ENCODE assay signal across 9 mouse cellular contexts in genomic region chr6:99374448-99375271, GRCm38 (mm10).
A peak's percentile ranks its signal among the peaks of the same experiment; 100 is the strongest.
DNase-seq lines count a peak whose midpoint lies in the region; ATAC-seq lines count a peak whose summit lies in the region.
"Had no signal": no experiment of that assay in that cellular context is flagged by ENCODE, and none has a peak within 500 bp of the region (broad histone marks: within the 10 kb centered on the region; RNA-seq: fewer than 3 reads in every experiment).

No protein-coding gene starts in this region.

- no peak overlapping the region for H3K4me2 ChIP-seq in forebrain, embryonic 15.5 days (replicated peaks)
- H3K4me2 ChIP-seq in forebrain, embryonic 12.5 days: no peak overlapping the region
- no peak overlapping the region for H3K4me2 ChIP-seq in neural tube, embryonic 13.5 days
- H3K4me2 ChIP-seq in neural tube, embryonic 15.5 days: no peak overlapping the region
- no peak overlapping the region for H3K4me2 ChIP-seq in stomach, embryonic 15.5 days
- H3K4me2 ChIP-seq: limb, embryonic 12.5 days had no signal

- no peaks in the 10 kb centered on the region for H3K36me3 ChIP-seq in forebrain, embryonic 15.5 days
- no peaks in the 10 kb centered on the region for H3K36me3 ChIP-seq in forebrain, embryonic 12.5 days (replicated peaks)
- no peaks in the 10 kb centered on the region for H3K36me3 ChIP-seq in neural tube, embryonic 13.5 days
- H3K36me3 ChIP-seq in neural tube, embryonic 15.5 days: no peaks in the 10 kb centered on the region
- no peaks in the 10 kb centered on the region for H3K36me3 ChIP-seq in stomach, embryonic 15.5 days

- ATAC-seq in forebrain, embryonic 15.5 days (replicated peaks): 0 out of 2 replicates have a peak, but pooled peaks have one; percentile 30
- ATAC-seq in forebrain, embryonic 12.5 days (ENCODE audit: low FRiP score): no peak
- no peak for ATAC-seq in neural tube, embryonic 13.5 days (ENCODE audit: low read depth)
- no peak for ATAC-seq in neural tube, embryonic 15.5 days (ENCODE audit: low FRiP score)
- ATAC-seq in stomach, embryonic 15.5 days (ENCODE audit: insufficient read depth, low FRiP score, low read depth): no peak

- H3K27me3 ChIP-seq in forebrain, embryonic 15.5 days: no peaks in the 10 kb centered on the region
- no peaks in the 10 kb centered on the region for H3K27me3 ChIP-seq in forebrain, embryonic 12.5 days
- no peaks in the 10 kb centered on the region for H3K27me3 ChIP-seq in neural tube, embryonic 13.5 days
- H3K27me3 ChIP-seq in neural tube, embryonic 15.5 days (replicated peaks): 0 out of 2 replicates have a peak, but pooled peaks cover 3% of the 10 kb centered on the region
- H3K27me3 ChIP-seq in stomach, embryonic 15.5 days (replicated peaks): no peaks in the 10 kb centered on the region

- H3K27ac ChIP-seq in forebrain, embryonic 15.5 days (replicated peaks): no peak overlapping the region
- no peak overlapping the region for H3K27ac ChIP-seq in forebrain, embryonic 12.5 days
- H3K27ac ChIP-seq in neural tube, embryonic 13.5 days (replicated peaks): 0 out of 2 replicates have a peak overlapping the region, but pooled peaks have one; percentile 15
- no peak overlapping the region for H3K27ac ChIP-seq in neural tube, embryonic 15.5 days (replicated peaks)
- peak overlapping the region; percentile 55; the same call in 1 of the 2 replicates for H3K27ac ChIP-seq in stomach, embryonic 15.5 days
- H3K27ac ChIP-seq: limb, embryonic 12.5 days had no signal

- 46% methylated on average over 19 of the region's 19 CpGs for WGBS in forebrain, embryonic 15.5 days
- 74% methylated on average over 19 of the region's 19 CpGs for WGBS in forebrain, embryonic 12.5 days
- WGBS in neural tube, embryonic 13.5 days: 61% methylated on average over 19 of the region's 19 CpGs
- 63% methylated on average over 19 of the region's 19 CpGs for WGBS in neural tube, embryonic 15.5 days
- WGBS in stomach, embryonic 15.5 days: 59% methylated on average over 19 of the region's 19 CpGs

- peaks cover 38% of the 10 kb centered on the region for H3K4me1 ChIP-seq in forebrain, embryonic 15.5 days
- peaks cover 25% of the 10 kb centered on the region for H3K4me1 ChIP-seq in forebrain, embryonic 12.5 days
- H3K4me1 ChIP-seq in neural tube, embryonic 13.5 days (replicated peaks): peaks cover 40% of the 10 kb centered on the region
- peaks cover 27% of the 10 kb centered on the region for H3K4me1 ChIP-seq in neural tube, embryonic 15.5 days
- peaks cover 19% of the 10 kb centered on the region for H3K4me1 ChIP-seq in stomach, embryonic 15.5 days

- no peaks in the 10 kb centered on the region for H3K9me3 ChIP-seq in forebrain, embryonic 15.5 days
- no peaks in the 10 kb centered on the region for H3K9me3 ChIP-seq in forebrain, embryonic 12.5 days
- H3K9me3 ChIP-seq in neural tube, embryonic 13.5 days: no peaks in the 10 kb centered on the region
- H3K9me3 ChIP-seq in neural tube, embryonic 15.5 days (replicated peaks): no peaks in the 10 kb centered on the region
- H3K9me3 ChIP-seq in stomach, embryonic 15.5 days: no peaks in the 10 kb centered on the region
- H3K9me3 ChIP-seq: limb, embryonic 12.5 days had no signal

- DNase-seq in kidney, postnatal 14 days: peak; percentile 47
- DNase-seq in c-Kit-positive CD71-positive TER-119-positive erythroid progenitor cells, embryonic 14.5 days (ENCODE audit: low spot score): no peak
- DNase-seq in adrenal gland, adult (ENCODE audit: inconsistent age in 2 of 2, low spot score in 1 of 2): no peak

- H3K4me3 ChIP-seq in forebrain, embryonic 15.5 days: no peak overlapping the region
- no peak overlapping the region for H3K4me3 ChIP-seq in forebrain, embryonic 12.5 days (replicated peaks)
- no peak overlapping the region for H3K4me3 ChIP-seq in neural tube, embryonic 13.5 days
- no peak overlapping the region for H3K4me3 ChIP-seq in neural tube, embryonic 15.5 days (replicated peaks)
- H3K4me3 ChIP-seq in stomach, embryonic 15.5 days (replicated peaks): no peak overlapping the region
- H3K4me3 ChIP-seq: limb, embryonic 12.5 days had no signal

- no peak overlapping the region; the same call in 1 of the 2 replicates for H3K9ac ChIP-seq in forebrain, embryonic 15.5 days (replicated peaks)
- H3K9ac ChIP-seq in forebrain, embryonic 12.5 days: no peak overlapping the region
- H3K9ac ChIP-seq in neural tube, embryonic 13.5 days: 0 out of 2 replicates have a peak overlapping the region, but pooled peaks have one; percentile 22
- no peak overlapping the region for H3K9ac ChIP-seq in neural tube, embryonic 15.5 days (replicated peaks)
- no peak overlapping the region for H3K9ac ChIP-seq in stomach, embryonic 15.5 days
- H3K9ac ChIP-seq: limb, embryonic 12.5 days had no signal

Comparison
In these comparisons a context has a peak if more than half of its experiments do, and no peak if none do; other contexts are left out.
1. H3K27ac ChIP-seq: peak in neural tube, embryonic 13.5 days (single experiment) and stomach, embryonic 15.5 days (single experiment); none in forebrain, embryonic 15.5 days (single experiment), forebrain, embryonic 12.5 days (single experiment) and neural tube, embryonic 15.5 days (single experiment).